Mouse (Mus musculus): ENCODE results near the gene Lrmda.

GRCm38 (mm10) chr14:22576441-22576840 is 556.9 kb downstream of the Lrmda start:
- TF ChIP-seq CTCF (conservative IDR thresholded peaks at IDR 0.05; ENCODE audit: low read length) (no peak), NANOG (IDR thresholded peaks at IDR 0.05; ENCODE audit: borderline replicate concordance, low read length) (no peak)
